Mouse (Mus musculus) ovary, postnatal 14 days (tissue): ENCODE data around the gene Lrrc17.
"Not testable (repeated sequence)": the region's sequence is repeated elsewhere in the genome, so short reads cannot be mapped to it uniquely, and the experiment has no call there.

Source experiments
- DNase-seq: peaks from one replicate; pipeline ENCODE4 v3.0.0; 2022; ENCODE audit warnings: low spot score

Gene Lrrc17

DNA sequence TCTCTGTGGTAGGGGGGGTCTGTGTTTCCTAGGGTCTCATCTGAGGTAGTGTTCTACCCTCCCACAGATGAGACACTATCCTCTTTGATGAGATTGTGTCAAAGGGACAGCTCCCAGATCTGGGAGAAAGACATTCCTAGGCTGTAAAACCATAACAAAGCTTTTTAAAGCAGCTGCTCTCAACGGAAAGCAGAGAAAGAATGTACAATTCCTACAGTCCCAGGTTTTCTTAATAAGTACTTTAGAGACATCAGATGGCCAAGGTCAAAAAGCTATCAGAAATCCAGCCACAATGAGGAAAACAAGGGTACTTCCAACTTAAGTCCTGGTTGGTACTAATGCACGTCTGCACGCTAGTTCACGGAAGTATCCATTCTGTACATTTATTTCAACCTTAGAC is 1.1 kb upstream of the Lrrc17 start:
- no peak for DNase-seq

DNA sequence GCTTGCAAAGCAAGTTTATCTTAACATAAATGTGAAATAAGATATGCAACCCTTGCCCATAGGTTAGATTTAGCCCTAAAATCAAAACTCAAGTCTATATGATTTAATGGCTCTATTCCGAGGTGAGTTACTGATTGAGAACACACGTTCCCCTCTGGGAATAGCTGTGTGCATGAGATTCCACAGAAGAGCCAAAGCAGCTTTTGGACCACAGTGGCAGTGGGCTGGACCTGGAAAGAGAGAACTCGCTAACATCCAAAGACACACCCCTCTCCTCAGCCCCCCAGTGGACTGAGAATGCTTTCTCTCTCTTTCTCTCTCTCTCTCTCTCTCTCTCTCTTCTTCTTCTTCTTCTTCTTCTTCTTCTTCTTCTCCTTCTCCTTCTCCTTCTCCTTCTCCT is 1.5 kb downstream of the Lrrc17 start:
- DNase-seq = peak; percentile 17

DNA sequence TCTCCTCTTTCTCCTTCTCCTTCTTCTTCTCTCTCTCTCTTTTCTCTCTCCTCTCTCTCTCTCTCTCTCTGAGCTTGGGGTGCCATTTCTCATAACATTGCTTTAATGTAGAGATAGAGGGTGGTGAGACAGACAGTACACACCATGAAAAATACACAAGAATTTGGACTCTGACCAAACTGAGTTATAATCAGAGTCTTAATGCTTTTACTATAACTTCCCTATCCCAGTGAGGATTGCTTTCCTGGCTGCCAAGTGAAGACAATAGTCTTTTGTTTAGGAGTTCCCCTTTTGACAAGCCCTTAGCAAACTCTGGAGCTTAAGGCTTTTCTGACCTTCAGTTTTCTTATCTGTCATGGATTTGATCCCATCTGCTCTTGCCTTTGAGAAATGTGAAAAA is 1.9 kb downstream of the Lrrc17 start:
- no peak for DNase-seq

DNA sequence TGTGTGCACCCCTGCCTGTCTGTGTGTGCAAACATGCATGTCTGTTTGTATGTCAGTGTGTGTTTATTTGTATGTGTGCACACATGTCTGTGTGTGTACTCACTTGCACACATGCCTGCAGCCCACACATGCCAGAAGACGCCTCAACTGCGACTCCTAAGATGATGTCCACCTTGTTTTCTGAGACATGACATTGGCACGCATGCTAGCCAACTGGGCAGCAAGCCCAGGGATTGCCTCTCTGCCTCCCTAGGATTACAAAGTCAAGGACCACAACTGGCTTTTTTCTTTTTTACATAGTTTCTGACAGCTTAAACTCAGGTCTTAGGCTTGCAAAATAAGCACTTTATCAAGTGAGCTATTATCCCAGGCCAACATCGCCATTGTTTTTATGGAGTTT is 2.4 kb downstream of the Lrrc17 start:
- DNase-seq = peak; percentile 46

DNA sequence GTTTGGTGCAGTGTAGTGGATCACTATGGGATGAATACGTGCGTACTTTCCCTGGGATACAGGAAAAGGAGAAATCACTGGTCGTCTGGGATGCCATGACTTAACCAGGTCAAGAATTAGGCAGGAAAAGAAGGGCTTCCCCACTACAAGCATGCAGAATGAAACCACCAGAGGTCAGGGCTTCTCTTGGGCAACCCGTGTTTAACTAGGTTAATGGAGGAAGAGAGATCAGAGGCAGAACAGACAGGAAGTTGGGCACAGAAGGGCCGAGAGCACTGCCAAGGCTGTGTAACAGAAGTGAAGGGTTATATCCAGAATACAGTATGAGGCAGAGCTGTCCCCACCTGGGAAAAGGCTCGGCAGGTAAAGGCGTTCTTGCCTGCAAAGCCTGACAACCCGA is 3.6 kb downstream of the Lrrc17 start:
- no peak for DNase-seq

DNA sequence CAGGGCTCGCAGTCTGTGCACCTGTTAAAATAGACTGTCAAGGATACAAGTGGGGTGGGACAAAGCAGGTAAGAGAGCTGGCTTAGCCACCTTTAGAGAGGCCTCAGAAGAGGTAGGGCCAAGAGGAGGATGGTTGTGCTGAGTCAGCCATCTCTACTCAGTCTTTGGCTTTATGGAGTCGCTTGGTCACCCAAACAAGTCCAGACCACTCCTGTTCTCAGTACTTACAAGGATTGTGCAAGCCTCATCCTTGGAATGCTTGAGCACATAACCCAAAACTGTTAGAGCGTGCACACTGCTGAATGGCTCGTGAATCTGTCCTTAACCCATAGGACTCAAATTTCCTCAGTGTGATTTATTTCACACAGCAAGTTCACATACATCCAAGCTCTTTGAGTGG is 10.3 kb downstream of the Lrrc17 start:
- DNase-seq = no peak

DNA sequence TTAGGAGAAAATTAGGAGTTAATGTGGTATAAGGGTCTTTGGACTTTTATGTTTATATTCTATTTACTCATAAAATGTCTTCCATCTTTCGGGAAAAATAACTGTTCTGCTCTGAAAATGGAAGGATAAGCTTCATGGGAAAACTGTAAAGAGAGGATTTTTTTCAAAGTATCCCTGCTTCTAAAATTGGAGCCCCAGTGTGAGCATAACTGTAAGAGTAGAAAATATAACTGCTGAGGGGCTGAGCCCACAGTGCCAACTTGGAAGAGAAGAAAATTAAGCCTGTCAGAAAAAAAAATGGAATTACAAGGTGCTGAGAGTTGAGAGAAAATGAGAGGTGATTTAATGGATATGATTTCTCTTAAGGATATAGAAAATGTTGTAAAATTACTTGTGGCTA is 11.4 kb downstream of the Lrrc17 start:
- no peak for DNase-seq

DNA sequence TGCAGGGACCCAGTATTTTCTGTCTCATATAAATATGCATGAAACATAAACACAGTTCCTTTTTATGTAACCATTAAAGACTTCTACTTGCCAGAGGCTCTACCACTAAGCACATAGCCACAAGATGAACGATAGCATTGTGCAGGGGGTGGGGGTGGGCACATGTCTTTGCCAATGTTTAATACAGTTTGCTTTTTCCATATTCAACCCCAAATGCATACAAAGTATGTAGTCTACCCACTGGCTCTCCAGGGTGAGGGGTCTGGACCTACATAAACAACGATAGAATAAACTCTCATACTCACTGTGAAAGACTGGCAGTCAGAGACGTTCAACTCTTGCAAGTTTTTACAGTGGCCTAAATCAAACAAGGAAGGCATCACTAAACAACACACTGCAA is 13.1 kb downstream of the Lrrc17 start:
- no peak for DNase-seq

DNA sequence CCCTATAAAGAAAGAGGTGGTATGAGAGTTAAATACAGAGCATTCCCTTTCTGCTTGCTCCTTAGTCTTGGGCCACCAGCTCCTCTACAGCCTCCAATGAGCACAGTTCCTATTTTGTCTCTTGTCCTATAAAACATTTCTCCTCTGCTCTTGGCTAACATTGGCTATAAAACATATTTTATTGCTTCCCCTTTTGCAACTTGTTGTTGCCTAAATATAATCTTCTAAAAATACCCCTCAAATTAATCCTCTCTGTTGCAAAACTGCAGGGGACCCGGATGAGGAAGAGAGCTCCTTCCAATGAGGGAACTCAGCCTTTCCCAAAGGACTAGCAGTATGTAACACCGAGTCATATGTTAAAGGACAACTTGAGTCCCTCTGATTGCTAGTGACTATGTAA is 20.6 kb downstream of the Lrrc17 start:
- no peak for DNase-seq

DNA sequence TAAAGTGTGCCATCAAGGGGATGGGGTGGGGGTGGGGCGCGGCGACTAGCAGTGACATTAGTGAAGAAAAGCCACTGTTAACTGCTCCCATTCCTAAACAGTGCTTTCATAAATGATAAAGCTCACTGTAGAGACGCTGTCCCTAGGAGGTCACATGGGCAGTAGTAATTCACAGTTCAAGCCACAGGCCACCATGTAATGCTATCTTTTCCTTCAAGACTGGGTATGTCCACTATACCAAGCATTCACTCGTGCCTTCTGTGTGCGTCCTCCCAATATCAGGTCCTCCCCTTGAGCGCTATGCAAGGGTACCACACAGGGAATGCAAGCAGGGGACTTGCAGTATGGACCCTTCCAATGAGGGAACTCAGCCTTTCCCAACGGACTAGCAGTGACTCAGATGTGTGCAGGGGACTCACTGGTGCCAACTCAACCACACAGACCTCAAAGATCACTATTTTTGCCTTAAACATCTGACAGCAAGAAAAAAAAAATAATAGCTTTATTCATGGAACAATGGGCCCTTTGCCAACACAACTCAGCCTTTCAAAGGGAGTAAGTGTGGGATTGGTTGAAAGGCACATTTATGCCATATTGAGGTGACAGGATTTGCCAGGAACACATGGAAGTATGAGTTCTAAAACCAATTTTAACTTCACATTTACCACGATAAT is 22.2 kb downstream of the Lrrc17 start:
- DNase-seq = no peak

DNA sequence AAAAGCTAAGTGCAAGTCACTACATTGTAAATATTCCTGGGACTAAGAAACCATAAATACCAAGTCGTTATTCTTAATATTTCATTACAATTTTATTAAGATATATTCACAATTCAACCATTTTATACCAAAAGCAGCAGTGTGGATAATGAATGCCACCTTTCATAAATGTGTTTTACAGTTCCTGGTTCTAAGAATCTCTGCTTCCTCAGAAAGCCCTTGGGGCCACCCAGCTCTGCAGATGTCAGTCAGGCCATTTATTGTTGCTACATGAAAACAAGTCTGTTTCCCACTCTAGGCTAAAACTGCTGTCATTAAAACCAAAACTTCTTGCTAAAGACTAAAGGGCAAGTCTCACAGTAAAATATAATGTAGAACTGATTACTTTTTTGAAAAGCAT is 24.4 kb downstream of the Lrrc17 start:
- no peak for DNase-seq

DNA sequence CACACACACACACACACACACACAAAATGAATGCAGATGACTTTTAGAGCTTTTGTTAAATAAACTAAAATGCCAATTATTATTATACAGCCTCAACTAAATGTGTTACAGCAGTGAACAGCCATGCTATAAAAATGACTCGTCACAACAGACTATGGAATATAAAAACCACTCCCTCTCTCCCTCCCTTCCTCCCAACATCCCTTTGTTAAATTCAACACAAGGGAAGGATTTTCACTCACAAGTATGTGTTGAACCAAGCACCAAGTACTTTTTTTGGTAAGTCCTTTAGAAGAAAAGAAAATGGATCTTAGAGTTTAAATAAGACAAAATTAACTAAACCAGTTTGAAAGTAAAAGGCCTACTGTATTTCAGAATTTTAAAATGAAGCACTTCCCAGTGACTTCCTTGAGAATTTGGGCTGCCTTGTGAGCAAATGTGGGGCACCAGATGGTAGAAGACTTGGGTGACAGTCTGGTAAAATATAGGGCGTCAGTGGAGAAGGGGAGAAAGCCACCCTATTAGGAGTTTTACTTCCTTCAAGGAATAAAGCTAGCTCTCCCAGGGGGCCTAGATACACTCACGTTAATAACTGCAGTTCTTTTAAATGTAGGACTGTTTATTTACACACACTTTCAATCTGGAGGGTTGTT is 29.5 kb downstream of the Lrrc17 start:
- DNase-seq = no peak

DNA sequence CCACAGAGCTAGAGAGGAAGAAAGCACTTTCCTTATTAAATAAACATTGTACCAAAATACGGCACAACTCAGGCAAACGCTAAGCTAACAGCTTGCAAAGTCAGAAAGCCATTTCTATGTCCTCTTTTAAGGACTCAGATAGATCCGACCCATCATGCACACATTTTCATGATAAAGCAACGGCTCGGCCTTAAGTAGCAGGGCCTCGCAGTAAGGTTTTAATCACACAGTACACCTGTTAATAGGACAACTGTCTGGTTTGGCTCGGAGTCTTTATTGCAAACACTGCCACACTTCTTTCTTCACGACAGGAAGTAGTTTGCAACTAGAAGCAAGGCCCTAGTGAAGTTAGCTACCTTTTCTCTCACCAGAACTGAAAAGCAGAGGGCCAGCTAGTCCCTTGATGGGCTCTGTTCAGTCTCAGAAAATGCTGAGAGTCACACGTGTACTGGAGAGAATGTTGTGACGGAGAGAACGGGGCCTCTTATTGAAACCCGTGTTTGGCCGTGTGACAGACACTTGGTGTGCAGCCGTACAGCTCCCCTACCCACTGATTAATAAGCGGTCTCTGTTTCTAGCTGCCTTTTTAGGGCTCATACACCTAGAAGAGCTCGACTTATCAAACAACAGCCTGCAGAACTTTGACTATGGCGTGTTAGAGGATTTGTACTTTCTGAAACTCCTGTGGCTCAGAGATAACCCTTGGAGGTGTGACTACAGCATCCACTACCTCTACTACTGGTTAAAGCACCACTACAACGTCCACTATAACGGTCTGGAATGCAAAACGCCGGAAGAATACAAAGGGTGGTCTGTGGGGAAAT is 31.2 kb downstream of the Lrrc17 start:
- DNase-seq = no peak

DNA sequence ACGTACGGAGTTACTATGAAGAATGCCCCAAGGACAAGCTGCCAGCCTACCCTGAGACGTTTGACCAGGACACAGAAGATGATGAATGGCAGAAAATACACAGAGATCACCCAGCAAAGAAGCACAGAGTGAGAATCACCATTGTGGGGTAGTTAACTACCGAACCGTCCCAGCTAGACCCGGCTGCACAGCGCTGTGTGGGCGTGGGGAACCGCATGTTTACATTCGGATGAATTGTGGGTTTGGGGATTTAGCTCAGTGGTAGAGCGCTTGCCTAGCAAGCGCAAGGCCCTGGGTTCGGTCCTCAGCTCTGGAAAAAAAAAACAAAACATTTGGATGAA is 31.8 kb downstream of the Lrrc17 start:
- no peak for DNase-seq

DNA sequence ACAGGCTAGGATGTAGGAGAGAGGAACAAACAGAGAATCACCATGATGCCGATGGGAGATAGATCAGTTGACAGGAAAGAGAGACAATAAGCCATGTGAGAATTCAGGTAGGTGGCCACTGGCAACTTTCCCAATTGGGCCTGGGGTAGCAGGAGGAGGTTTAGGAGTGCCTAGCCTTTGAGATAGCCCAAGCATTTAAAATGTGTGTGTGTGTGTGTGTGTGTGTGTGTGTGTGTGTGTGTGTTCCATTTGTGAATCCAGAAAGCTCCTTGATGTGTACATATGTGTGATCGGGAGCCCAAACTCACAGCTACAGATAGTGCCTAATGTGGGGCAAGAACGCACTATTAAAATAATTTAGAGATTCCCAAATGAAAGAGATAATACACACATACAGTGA is 34.8 kb downstream of the Lrrc17 start:
- DNase-seq = no peak

DNA sequence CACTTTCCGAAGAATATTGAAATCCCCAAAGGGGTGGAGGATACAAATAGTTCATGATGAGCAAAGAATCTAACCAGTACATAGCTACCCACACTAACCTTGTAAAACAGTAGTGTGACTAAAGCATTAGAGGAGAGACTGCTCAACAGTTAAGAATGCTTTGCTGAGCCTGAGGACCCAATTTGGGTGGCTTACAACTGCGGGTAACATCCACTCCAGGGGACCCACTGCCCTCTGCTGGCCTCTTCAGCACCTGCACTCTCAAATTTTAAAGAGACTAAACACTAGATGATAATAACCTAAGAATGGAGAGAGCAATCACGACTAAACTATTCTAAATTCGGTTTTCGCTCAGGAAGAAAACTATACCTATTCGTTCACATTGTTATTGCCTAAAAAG is 43.4 kb downstream of the Lrrc17 start:
- DNase-seq = peak; percentile 37

DNA sequence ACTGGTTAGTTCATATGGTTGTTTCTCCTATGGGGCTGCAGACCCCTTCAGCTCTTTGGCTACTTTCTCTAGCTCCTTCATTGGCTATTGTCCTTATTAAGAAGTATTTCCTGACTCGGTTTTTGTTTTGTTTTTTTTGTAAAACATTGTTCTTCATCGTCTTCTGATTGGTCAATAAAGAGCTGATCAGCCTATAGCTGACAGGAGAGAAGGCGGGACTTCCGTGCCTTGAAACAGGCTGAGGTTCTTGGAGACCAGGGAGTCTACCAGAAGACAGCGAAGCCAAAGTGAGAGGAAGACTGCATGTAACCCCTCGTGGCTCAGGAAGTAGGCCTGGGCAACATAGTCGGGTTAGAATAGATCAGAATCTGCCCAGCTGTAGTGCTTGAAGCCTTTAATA is 44.3 kb downstream of the Lrrc17 start:
- no peak for DNase-seq

DNA sequence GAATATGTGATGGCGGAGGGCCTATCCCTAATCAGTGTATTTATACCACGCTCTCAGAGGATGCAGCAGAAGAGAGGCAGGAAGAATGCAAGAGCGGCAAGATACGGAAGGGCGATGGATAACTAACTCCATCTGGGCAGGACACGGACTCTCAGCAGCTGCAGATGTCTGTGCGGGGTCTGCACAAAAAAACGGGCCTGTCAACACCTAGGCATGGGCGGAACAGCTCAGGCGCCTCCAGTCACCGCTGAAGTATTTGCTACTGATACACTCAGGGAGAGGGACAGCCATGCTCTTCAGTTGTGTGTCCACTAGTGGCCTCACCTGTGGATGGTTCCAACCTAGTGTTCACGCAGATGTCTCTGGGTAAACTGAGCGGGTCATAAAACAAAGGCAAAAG is 44.9 kb downstream of the Lrrc17 start:
- DNase-seq = no peak

DNA sequence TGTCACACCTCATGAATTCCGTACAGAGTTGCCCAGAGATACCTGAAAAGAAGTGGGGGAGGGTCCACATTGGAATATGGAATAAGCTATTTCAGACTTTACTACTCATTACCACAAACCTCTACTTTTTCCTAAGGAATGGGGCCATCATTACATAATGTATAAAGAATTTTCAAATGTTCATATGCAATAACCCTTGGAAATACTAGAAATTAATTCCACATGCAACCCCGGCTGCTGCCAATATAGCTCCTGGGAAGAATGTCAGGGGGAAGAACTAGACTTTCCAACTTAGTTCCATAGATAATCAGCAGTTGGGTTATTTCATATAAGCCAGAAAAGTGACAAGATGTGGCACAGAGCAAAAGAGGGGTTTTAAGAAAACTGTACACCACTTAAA is 48.7 kb downstream of the Lrrc17 start:
- no peak for DNase-seq

DNA sequence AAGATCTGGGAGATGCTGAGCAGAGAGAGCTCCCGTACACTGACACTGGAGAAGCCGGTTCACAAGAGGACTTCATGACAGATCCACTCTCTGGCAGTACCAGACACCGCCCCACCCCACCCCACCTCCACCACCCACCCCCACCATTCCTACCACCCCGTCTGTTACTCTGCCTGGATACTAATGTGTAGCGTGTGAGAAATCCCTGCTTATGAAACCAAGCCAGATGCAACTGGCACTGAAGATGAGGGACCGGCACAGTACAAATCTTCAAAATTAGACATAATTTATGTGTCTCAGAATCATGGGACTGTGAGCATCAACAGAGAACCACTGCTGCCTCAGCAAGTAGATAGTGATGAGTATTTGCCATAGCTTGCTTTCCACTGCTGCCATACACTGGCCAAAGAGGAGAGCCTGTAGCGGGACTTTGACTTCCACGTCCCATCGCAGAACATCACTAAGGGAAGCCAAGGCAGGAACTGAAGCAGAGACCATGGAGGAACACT is 49.9 kb downstream of the Lrrc17 start:
- no peak for DNase-seq

DNA sequence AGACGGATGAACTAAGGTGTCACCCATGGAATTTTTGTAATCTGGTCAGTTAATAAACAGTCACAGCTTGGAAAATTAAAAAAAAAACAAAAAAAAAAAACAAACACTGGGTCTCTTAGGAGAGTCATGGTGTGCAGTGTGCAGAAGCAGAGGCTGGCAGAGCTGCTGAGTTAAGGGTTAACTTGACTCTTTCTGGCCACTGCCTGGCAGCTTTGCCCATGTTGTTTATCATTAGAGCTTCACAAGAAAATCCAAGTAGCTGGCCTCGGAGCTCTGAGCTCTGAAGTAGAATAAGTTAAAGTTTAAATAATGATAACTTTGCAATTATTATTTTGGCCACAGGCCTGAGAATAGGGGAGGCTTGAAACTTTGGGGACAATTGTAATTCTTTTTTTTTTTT is 56.2 kb downstream of the Lrrc17 start:
- not testable (repeated sequence) for DNase-seq

DNA sequence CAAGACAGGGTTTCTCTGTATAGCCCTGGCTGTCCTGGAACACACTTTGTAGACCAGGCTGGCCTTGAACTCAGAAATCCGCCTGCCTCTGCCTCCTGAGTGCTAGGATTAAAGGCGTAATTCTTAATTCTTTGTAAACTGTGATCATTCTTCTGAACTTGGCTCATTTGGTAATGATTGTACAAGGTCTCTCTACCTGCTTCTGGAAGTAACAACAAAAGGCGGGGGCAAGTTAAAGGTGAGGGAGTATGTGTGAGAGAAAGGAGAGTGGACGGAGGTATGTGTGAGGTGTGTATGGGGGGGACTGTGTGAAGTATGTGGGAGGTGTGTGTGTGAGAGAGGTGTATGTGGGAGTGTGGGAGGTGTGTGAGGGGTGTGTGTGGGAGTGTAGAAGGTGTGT is 56.6 kb downstream of the Lrrc17 start:
- no peak for DNase-seq

DNA sequence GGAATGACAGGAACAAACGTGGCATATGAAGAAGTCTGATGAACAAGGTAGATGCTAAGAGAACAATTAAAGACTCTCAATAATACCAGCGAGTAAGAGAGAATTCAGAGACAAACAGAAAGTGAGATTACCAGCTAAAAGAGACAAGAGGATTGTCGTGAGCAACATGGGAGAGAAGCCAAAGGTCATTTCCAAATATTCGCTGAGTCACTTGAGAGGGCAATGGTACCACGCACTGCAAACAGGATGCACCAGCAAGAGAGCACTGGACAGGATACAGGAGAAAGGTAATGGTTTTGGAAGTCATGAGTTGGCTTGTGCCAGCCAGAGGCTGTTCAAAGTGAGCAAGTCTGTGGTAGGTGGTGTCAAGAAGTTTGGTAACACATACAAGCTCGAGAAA is 62.6 kb downstream of the Lrrc17 start:
- DNase-seq = no peak
